ENCODE assay signal across 8 mouse cellular contexts in the genomic region with DNA sequence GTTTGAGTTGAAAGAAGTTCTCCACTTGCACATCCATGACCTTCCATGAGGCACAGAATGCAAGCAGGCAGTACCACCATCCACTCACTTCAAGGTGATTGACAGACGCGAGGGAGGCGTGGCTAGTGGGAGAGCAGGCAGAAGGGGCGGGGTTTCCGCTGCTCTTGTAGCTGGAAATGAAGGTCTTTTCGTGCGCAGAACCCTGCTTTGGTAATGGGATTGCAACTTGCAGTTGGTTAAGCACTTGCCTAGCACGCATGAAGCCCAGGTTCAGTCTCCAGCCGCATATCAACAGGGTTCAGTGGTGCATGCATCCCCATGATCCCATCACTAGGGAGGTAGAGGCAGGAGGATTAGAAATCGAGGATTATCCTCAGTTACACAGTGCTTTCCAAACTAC. TPM values are rescaled to one million over a fixed set of nuclear protein-coding genes. Genes with fewer than 3 reads are reported as not detected.
A peak's percentile ranks its signal among the peaks of the same experiment; 100 is the strongest.
DNase-seq lines count a peak whose midpoint lies in the region; ATAC-seq lines count a peak whose summit lies in the region.

No protein-coding gene starts in this region.

- H3K4me2 ChIP-seq in embryonic facial prominence, embryonic 15.5 days (replicated peaks), result peak overlapping the region; percentile 40
- H3K4me2 ChIP-seq in hindbrain, embryonic 15.5 days, result peak overlapping the region; percentile 51
- H3K4me2 ChIP-seq in liver, embryonic 11.5 days, result peak overlapping the region; percentile 68

- H3K27ac ChIP-seq in embryonic facial prominence, embryonic 15.5 days (replicated peaks), result no peak overlapping the region
- H3K27ac ChIP-seq in hindbrain, embryonic 15.5 days (replicated peaks), result no peak overlapping the region
- no peak overlapping the region for H3K27ac ChIP-seq in liver, embryonic 11.5 days (ENCODE audit: low read depth, low read length)

- no peaks in the 10 kb centered on the region for H3K27me3 ChIP-seq in embryonic facial prominence, embryonic 15.5 days
- H3K27me3 ChIP-seq in hindbrain, embryonic 15.5 days, result no peaks in the 10 kb centered on the region
- no peaks in the 10 kb centered on the region for H3K27me3 ChIP-seq in liver, embryonic 11.5 days (replicated peaks; ENCODE audit: control insufficient read depth, insufficient read depth, low read length)

- no peak for ATAC-seq in embryonic facial prominence, embryonic 15.5 days (ENCODE audit: insufficient number of reproducible peaks, low FRiP score, low TSS enrichment, low read depth)
- peak; percentile 64 for ATAC-seq in hindbrain, embryonic 15.5 days (ENCODE audit: low FRiP score, low read depth)
- ATAC-seq in liver, embryonic 11.5 days (replicated peaks; ENCODE audit: low FRiP score), result peak; percentile 82

- WGBS in embryonic facial prominence, embryonic 15.5 days, result 9% methylated on average over 10 of the region's 10 CpGs
- 9% methylated on average over 10 of the region's 10 CpGs for WGBS in hindbrain, embryonic 15.5 days
- WGBS in liver, embryonic 11.5 days, result 7% methylated on average over 10 of the region's 10 CpGs

- no peak overlapping the region for H3K9ac ChIP-seq in embryonic facial prominence, embryonic 15.5 days
- H3K9ac ChIP-seq in hindbrain, embryonic 15.5 days, result no peak overlapping the region
- no peak overlapping the region for H3K9ac ChIP-seq in liver, embryonic 11.5 days (ENCODE audit: low read depth, low read length)

- H3K36me3 ChIP-seq in embryonic facial prominence, embryonic 15.5 days, result no peaks in the 10 kb centered on the region
- H3K36me3 ChIP-seq in hindbrain, embryonic 15.5 days, result no peaks in the 10 kb centered on the region
- H3K36me3 ChIP-seq in liver, embryonic 11.5 days (ENCODE audit: control insufficient read depth, insufficient read depth, low read length), result no peaks in the 10 kb centered on the region

- peak; percentile 21 for DNase-seq in right cerebral cortex, postnatal 4 days
- DNase-seq in right cerebral cortex, postnatal 36 days (ENCODE audit: low spot score in 2 of 2), result no peak
- peak; percentile 45 for DNase-seq in liver, embryonic 11.5 days (ENCODE audit: low spot score)
- peak; percentile 14 to 26 for DNase-seq in natural killer cell, adult 2 months (ENCODE audit: low spot score in 2 of 2)
- peak; percentile 48 for DNase-seq in yolk sac, embryonic 10.5 days (ENCODE audit: low spot score)
- no peak for DNase-seq in left cerebral cortex, adult 9 months (ENCODE audit: low spot score in 2 of 2)

- H3K4me3 ChIP-seq in embryonic facial prominence, embryonic 15.5 days (replicated peaks), result peak overlapping the region; percentile 24
- peak overlapping the region; percentile 21 for H3K4me3 ChIP-seq in hindbrain, embryonic 15.5 days
- H3K4me3 ChIP-seq in liver, embryonic 11.5 days (ENCODE audit: low read depth, low read length), result peak overlapping the region; percentile 47

- H3K4me1 ChIP-seq in embryonic facial prominence, embryonic 15.5 days, result peaks cover 28% of the 10 kb centered on the region
- peaks cover 19% of the 10 kb centered on the region for H3K4me1 ChIP-seq in hindbrain, embryonic 15.5 days (replicated peaks)
- H3K4me1 ChIP-seq in liver, embryonic 11.5 days (replicated peaks; ENCODE audit: control insufficient read depth, insufficient read depth, low read length), result 0 out of 2 replicates have a peak, but pooled peaks cover 3% of the 10 kb centered on the region

- no peaks in the 10 kb centered on the region for H3K9me3 ChIP-seq in embryonic facial prominence, embryonic 15.5 days (replicated peaks)
- H3K9me3 ChIP-seq in hindbrain, embryonic 15.5 days, result no peaks in the 10 kb centered on the region
- no peaks in the 10 kb centered on the region for H3K9me3 ChIP-seq in liver, embryonic 11.5 days (ENCODE audit: control insufficient read depth, low read length)

RNA-seq across cellular contexts. Expression of a gene that starts 25.5 kb away (rescaled TPM):
- polyA plus RNA-seq in embryonic facial prominence, embryonic 15.5 days (2015; fragmentation: Nextera tagmentation; extraction: Ambion mirVana), result 17.8 and 18.6 TPM in 2 replicates
- 2.6 and 3.5 TPM in 2 replicates for polyA plus RNA-seq in hindbrain, embryonic 15.5 days (2015; fragmentation: Nextera tagmentation; extraction: Ambion mirVana)
- polyA plus RNA-seq in liver, embryonic 11.5 days (2014; fragmentation: Nextera tagmentation; extraction: Ambion mirVana), result 8.1 and 8.9 TPM in 2 replicates

Comparison
In these comparisons a context has a peak if more than half of its experiments do, and no peak if none do; other contexts are left out.
1. DNase-seq: peak in right cerebral cortex, postnatal 4 days (single experiment), liver, embryonic 11.5 days (single experiment), natural killer cell, adult 2 months (2 of 2) and yolk sac, embryonic 10.5 days (single experiment); none in right cerebral cortex, postnatal 36 days (0 of 2) and left cerebral cortex, adult 9 months (0 of 2).
2. Peak in every context shown above with its lines, with median percentiles within 50 percentile points of each other: H3K4me2 ChIP-seq and H3K4me3 ChIP-seq.